Mouse (Mus musculus) v-Abl transformed pro-B cells (cell line): ENCODE data around the gene Abcb8.

Experiments
- in situ Hi-C, 2 experiments: fragments of 400-800 bp; cut with MboI; formaldehyde crosslinking; loops; one replicate each; pipeline ENCODE4 v1.15.1; 2025; ENCODE audit not compliant: unreplicated experiment in 2 of 2

Gene Abcb8

DNA sequence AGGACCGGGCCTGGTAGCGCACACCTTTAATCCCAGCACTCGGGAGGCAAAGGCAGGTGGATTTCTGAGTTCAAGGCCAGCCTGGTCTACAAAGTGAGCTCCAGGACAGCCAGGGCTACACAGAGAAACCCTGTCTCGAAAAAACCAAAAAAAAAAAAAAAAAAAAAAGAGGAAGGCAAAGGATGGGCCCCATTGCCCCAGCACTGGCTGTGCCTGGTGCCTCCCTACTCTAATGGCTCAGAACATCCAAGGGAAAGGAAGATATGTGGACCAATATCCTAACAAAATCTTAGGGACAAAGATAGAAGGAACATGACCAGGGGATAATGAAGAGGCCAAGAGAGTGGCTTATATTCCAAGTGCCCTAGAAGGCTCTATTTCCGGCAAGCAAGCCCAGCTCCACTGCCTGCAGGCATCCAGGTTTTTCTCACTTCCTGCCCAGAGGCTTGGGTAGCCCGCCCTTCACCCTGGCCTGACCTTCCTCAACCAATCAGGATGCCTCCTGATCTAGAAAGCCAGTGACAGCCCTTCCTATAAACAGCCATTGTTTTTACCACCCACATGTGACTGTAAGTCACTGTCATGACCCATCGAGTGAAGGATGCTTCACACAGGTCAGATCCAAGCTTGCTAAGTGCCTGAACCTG, 4.3 kb upstream of the Abcb8 start:
- in situ Hi-C loops, result loop anchor here in 1 of 2 experiments (25.0 kb wide), 1 partner anchor 198 kb away; the partner anchor contains the start of genes Abcf2 and Chpf2

GRCm38 (mm10) chr5:24389658-24390020, 3.8 kb upstream of the Abcb8 start:
- in situ Hi-C loops, result loop anchor here in 1 of 2 experiments (25.0 kb wide), 1 partner anchor 198 kb away; the partner anchor contains the start of genes Abcf2 and Chpf2

DNA sequence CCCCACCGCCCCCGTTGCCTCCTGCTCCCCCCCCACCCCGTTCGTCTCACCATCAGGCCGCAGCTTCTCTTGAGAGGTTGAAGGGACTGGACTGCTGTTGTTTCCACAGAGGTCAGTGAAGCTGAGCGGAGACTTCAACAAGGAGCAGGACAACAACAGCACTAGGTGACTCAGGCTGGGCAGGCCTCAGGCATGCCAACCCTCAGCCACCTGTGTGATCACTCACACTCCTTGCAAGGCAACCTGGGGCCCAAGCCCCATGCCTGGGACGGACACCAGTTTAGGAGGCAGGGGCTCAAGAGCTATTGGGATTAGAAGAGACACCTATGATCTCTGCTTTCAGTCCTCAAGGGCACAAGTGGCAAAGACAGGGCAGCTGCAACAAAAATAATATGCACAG, 1.6 kb upstream of the Abcb8 start, which contains the start of gene Atg9b:
TSS of gene Atg9b (minus strand) at position 280 of the 400 bp plus-strand sequence.
- in situ Hi-C loops, result loop anchor here in 1 of 2 experiments (25.0 kb wide), 1 partner anchor 195 kb away; the partner anchor contains the start of genes Abcf2 and Chpf2

- in situ Hi-C loops, result loop anchor here in 1 of 2 experiments (25.0 kb wide), 1 partner anchor 195 kb away; the partner anchor contains the start of genes Abcf2 and Chpf2
These were observed 739 bp upstream of the Abcb8 start for GRCm38 (mm10) chr5:24392724-24393123.

GRCm38 (mm10) chr5:24394165-24394894, 867 bp downstream of the Abcb8 start:
- in situ Hi-C loops, result loop anchor here in 1 of 2 experiments (25.0 kb wide), 1 partner anchor 193 kb away; the partner anchor contains the start of genes Abcf2 and Chpf2

DNA sequence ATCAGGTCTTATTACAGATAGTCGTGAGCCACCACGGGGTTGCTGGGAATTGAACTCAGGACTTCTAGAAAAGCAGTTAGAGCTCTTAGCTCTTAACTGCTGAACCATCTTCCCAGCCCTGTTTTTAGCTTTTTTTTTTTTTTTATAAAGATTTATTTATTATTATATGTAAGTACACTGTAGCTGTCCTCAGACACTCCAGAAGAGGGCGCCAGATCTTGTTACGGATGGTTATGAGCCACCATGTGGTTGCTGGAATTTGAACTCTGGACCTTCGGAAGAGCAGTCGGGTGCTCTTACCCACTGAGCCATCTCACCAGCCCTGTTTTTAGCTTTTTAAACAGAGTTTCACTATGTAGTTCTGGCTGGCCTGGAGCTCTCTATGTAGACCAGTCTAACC, 2.8 kb downstream of the Abcb8 start:
- in situ Hi-C loops, result loop anchor here in 1 of 2 experiments (25.0 kb wide), 1 partner anchor 191 kb away; the partner anchor contains the start of genes Abcf2 and Chpf2

DNA sequence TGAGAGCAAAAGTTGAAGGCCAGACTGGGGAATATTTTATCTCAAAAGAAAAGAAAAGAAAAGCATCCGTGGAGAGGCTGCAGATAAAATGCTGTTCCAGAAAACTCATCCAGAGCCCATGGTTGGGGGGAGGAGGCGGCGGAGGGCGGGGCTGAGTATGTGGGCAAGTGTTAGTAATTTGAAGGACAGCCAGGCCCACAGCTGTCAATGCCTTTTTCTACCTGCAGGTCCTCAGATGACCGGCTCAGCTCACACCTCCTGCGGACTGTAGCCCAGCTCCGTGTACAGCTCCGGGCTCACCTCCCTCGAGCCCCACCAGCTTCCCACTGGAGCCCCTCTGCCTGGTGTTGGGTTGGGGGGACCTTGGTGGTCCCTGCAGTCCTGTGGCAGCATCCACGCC, 6.2 kb downstream of the Abcb8 start:
- in situ Hi-C loops, result loop anchor here (25.0 kb wide), 1 partner anchor 188 kb away; the partner anchor contains the start of genes Abcf2 (in 2 of the 2) and Chpf2 (in 2 of the 2)

DNA sequence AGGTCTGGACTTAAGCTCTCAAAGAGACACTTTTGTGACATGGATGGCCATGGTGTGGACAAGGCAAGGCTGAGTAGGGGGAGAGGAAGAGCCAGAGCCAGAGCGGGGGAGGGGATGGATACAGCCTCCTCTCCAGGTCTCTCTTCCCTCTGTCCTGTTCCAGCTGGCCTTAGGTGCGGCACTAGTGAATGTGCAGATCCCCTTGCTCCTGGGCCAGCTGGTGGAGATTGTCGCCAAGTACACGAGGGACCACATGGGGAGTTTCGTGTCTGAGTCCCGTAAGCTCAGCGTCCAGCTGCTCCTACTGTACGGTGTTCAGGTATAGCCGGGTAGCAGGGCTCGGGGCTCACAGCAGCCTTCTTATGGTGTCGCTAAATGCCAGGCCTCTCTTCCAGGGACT, 6.9 kb downstream of the Abcb8 start:
- in situ Hi-C loops, result loop anchor here in 1 of 2 experiments (25.0 kb wide), 1 partner anchor 187 kb away; the partner anchor contains the start of genes Abcf2 and Chpf2

DNA sequence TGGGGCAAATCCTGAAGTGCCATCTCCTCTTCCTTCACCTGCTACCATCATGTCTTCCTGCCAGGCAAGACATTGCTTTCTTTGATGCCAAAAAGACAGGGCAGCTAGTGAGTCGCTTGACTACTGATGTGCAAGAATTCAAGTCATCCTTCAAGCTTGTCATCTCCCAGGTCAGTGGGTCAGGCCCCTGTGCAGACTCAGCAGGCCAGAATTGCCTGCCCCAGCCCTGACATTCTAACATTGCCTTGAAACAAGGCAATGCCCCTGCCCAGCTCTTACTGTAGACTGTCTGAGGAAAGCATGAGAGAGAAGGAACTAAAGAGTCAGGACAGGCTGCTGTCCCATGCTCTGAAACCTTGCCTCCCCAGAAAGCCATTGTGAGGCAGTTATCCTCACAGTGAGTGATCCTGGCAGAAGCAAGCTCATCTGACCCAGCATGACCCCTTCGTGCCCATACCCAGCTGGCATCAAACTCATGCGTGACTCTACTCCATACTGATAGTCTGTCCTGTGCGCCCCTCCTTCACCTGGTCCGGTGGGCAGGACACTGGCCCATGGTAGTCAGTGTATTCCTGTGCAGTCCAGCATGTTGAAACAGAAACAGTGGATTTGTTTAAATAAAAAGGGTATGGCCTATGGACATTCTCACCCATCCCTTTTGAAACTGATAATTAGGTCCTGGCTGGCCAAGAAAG, 7.6 kb downstream of the Abcb8 start:
- in situ Hi-C loops, result loop anchor here in 1 of 2 experiments (25.0 kb wide), 1 partner anchor 186 kb away; the partner anchor contains the start of genes Abcf2 and Chpf2

DNA sequence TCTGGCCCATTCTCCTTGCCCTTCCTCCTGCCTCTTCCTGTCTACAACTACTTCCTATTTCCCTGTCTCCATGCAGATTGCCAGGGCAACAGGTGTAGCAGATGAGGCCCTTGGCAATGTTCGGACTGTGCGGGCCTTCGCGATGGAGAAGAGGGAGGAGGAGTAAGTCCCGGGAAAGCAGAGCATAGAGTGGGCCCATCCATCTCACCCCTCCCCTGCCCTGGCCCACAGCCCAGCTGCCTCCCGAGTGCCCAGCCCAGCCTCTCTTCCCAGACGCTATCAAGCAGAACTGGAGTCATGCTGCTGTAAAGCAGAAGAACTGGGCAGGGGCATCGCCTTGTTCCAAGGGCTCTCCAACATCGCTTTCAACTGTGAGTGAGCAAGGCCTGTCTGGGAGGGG, 8.5 kb downstream of the Abcb8 start:
- in situ Hi-C loops, result loop anchor here in 1 of 2 experiments (25.0 kb wide), 1 partner anchor 185 kb away; the partner anchor contains the start of genes Abcf2 and Chpf2

DNA sequence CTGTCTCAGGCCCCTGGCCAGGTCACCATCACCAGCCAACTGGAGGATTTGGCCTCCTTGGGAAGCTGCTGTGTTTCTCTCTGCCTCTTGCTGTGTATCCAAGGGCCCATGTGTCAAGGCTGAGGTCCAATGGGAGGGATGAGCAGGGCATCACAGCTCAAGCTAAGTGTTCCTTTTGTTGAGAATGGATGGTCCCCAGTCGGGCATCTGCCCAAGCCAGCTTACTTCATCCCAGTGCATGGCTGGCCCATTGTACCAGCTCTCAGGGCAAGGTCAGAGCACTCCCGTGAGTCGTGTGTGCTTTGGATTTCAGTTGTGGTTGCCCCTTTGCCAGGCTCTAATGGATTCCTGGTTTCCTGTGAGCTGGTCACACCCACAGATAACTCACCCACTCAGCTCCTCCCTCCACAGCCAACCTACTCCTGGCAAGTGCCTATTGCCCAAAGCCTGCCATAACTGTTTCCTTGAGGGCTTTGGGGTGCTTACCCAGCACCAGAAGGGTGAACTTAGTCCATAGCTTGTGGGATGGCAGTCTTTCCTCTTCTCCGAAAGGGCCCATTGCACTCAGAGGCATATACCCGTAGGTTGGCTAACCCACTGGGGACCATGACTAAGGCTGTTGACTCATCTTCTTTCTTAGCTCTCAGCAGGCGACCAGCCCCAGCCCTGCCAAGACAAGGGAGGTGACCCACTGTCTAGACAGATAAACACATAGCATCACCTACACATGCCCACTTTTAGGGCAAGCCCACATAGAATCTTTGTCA, 11.3 kb downstream of the Abcb8 start:
- in situ Hi-C loops, result loop anchor here in 1 of 2 experiments (25.0 kb wide), 1 partner anchor 183 kb away; the partner anchor contains the start of genes Abcf2 and Chpf2

DNA sequence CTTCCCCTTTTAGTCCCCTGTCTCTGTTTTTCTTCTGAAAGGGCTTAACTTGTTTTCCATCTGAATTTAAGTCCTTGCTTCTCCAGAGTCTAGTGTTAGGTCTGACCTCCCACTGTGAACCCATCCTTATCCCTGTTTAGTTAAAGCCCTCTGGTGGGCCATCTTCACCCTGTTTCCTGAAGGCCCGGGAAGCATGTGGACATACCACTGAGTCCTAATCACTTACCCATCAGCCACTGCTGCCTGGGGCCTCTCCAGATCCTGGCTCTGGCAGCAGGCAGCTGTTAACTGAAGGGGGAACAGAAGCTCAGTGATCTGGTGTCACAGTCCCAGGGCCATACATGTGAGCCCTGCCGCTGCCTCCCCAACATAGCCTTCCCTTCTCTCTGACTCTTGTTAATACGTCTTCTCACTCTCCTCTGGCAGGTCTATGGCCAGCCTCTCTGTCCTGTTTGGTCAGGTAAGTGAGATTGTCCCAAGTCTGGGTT, 12.0 kb downstream of the Abcb8 start:
- in situ Hi-C loops, result loop anchor here in 1 of 2 experiments (25.0 kb wide), 1 partner anchor 182 kb away; the partner anchor contains the start of genes Abcf2 and Chpf2

DNA sequence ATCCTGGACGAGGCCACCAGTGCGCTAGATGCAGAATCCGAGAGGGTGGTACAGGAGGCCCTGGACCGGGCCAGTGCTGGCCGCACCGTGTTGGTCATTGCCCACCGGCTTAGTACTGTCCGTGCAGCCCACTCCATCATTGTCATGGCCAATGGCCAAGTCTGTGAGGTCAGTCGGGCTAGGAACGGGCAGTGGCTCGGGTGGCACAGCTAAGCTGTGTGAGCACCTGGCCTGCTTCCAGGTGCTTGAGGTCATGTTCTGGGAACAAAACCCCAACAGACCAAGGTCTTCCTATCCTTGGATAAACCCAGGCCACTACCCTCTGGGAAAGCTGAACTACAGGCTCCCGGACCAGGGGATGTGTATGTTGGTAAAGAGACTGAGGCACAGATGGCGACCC, 15.2 kb downstream of the Abcb8 start:
- in situ Hi-C loops, result loop anchor here in 1 of 2 experiments (25.0 kb wide), 1 partner anchor 179 kb away; the partner anchor contains the start of genes Abcf2 and Chpf2

DNA sequence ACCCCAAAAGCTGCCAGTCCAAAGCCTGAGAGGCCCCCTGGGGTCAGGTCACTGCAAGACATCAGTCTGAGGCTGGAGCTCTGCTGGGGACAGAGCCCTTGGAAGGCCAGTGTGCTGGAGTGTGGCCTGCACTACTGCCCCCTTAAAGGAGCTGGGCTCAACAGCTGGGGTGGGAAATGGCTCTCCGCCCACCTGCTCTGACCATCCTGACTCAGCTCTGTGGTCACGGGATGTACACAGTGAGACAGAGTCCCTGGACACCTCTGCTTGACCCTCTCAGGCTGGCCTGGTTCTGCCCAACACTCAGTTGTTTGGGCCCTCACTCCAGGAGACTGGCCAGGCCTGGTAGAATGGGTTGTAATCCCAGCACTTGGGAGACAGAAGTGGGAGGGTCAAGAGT, 16.0 kb downstream of the Abcb8 start:
- in situ Hi-C loops, result loop anchor here in 1 of 2 experiments (25.0 kb wide), 1 partner anchor 178 kb away; the partner anchor contains the start of genes Abcf2 and Chpf2

DNA sequence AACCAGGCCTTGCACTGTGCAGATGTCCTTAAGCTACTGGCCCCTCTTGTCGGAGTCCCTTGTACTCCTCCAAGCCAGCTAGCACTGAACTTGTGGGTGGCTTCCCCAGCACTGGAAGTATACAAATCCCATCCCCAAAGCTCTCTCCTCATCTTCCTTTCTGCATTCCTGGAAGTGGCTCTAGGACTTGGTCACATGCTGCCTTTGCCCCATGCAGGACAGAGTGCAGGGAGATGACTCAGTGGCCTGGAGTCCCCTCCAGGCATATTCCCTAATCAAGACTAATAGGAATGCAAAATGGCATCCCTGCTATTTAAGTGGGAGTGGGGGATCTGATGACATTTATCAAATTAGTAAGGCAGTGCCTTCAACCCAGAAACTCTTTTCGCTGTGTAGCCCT, 18.6 kb downstream of the Abcb8 start:
- in situ Hi-C loops, result loop anchor here in 1 of 2 experiments (25.0 kb wide), 1 partner anchor 175 kb away; the partner anchor contains the start of genes Abcf2 and Chpf2

- in situ Hi-C loops, result loop anchor here in 1 of 2 experiments (25.0 kb wide), 1 partner anchor 174 kb away; the partner anchor contains the start of genes Abcf2 and Chpf2
These were observed 19.7 kb downstream of the Abcb8 start, which contains the start of gene Asic3 for GRCm38 (mm10) chr5:24413042-24413693. Gene Asic3, plus strand, starts transcription at chr5:24413392.

GRCm38 (mm10) chr5:24413938-24414337, 20.5 kb downstream of the Abcb8 start:
- in situ Hi-C loops, result loop anchor here in 1 of 2 experiments (25.0 kb wide), 1 partner anchor 173 kb away; the partner anchor contains the start of genes Abcf2 and Chpf2

- in situ Hi-C loops, result loop anchor here in 1 of 2 experiments (5.0 to 25.0 kb wide), 2 partner anchors 56 to 171 kb away; partner anchors contain the start of genes Abcf2 and Chpf2
These were observed 22.8 kb downstream of the Abcb8 start for GRCm38 (mm10) chr5:24416222-24416736.
